Mouse (Mus musculus): ENCODE data around the gene Sec22b. TPM values are rescaled to one million over a fixed set of nuclear protein-coding genes. Genes with fewer than 3 reads are reported as not detected.

Sec22b gene
- 97.4 TPM for polyA plus RNA-seq (2017; shearing (Covaris generic))

GRCm38 (mm10) chr3:97900516-97901490 lies at the start of gene Sec22b:
Gene Sec22b (plus strand): TSS chr3:97901190.

GRCm38 (mm10) chr3:97888168-97888901 lies 12.7 kb upstream of the Sec22b start, which contains the start of gene Pde4dip:
Gene Pde4dip (minus strand): TSS chr3:97888707.

Other genes starting within 250 kb of the Sec22b start
- gene Prkab2, start 243.0 kb upstream of the Sec22b start, polyA plus RNA-seq (2017; shearing (Covaris generic)): 4.0 TPM
- gene Gm17651, start 226.5 kb upstream of the Sec22b start, polyA plus RNA-seq (2017; shearing (Covaris generic)): not detected
- 18.4 TPM for gene Pde4dip, start 12.5 kb upstream of the Sec22b start, polyA plus RNA-seq (2017; shearing (Covaris generic))
- gene Notch2, start 112.3 kb downstream of the Sec22b start, polyA plus RNA-seq (2017; shearing (Covaris generic)): 42.3 TPM

All from CD4-positive, CD25-positive, alpha-beta regulatory T cell (primary cell).